Mouse (Mus musculus) myocyte (in vitro differentiated cells): ENCODE results near the gene Prmt7.

Experiments
- CEBPB ChIP-seq: IDR thresholded peaks from 2 replicates; pipeline ENCODE4 v1.6.1; 2011; ENCODE audit warnings: mild to moderate bottlenecking, moderate library complexity; ENCODE audit not compliant: poor library complexity, insufficient read depth, severe bottlenecking
- E2F4 ChIP-seq: IDR thresholded peaks from one replicate; pipeline ENCODE4 v1.6.1; 2011; ENCODE audit warnings: mild to moderate bottlenecking, control low read depth, moderate library complexity; ENCODE audit not compliant: insufficient read depth
- MAX ChIP-seq: IDR thresholded peaks from one replicate; pipeline ENCODE4 v1.6.1; 2011; ENCODE audit warnings: low read depth, mild to moderate bottlenecking, control low read depth
- MYOD1 ChIP-seq, 3 experiments: IDR thresholded peaks; one replicate each; pipeline ENCODE4 v1.6.1; 2011; ENCODE audit warnings: control low read depth in 2 of 3, low read depth in 2 of 3, mild to moderate bottlenecking in 2 of 3, moderate library complexity in 1 of 3; ENCODE audit not compliant: insufficient read length in 2 of 3, control insufficient read depth in 1 of 3
- MYOG ChIP-seq, 3 experiments: IDR thresholded peaks; one replicate each; pipeline ENCODE4 v1.6.1; 2011; ENCODE audit warnings: control low read depth in 2 of 3, low read depth in 2 of 3, mild to moderate bottlenecking in 2 of 3; ENCODE audit not compliant: insufficient read length in 2 of 3, control insufficient read depth in 1 of 3, insufficient read depth in 1 of 3
- POLR2A ChIP-seq: IDR thresholded peaks from one replicate; pipeline ENCODE4 v1.6.1; 2011; ENCODE audit warnings: low read depth, mild to moderate bottlenecking, control low read depth, moderate library complexity; ENCODE audit not compliant: insufficient read length
- SRF ChIP-seq: IDR thresholded peaks from one replicate; pipeline ENCODE4 v1.6.1; 2011; ENCODE audit warnings: low read depth; ENCODE audit not compliant: control insufficient read depth, insufficient read length
- TCF12 ChIP-seq: IDR thresholded peaks from one replicate; pipeline ENCODE4 v1.6.1; 2011; ENCODE audit warnings: mild to moderate bottlenecking, control low read depth; ENCODE audit not compliant: poor library complexity, insufficient read depth, severe bottlenecking
- TCF3 ChIP-seq: IDR thresholded peaks from one replicate; pipeline ENCODE4 v1.6.1; 2011; ENCODE audit warnings: low read depth, control low read depth; ENCODE audit not compliant: insufficient read length
- USF1 ChIP-seq: IDR thresholded peaks from one replicate; pipeline ENCODE4 v1.6.1; 2011; ENCODE audit warnings: low read depth, mild to moderate bottlenecking, control low read depth, moderate library complexity

- TF ChIP-seq TCF12 (no peak), POLR2A (no peak), MYOD1 (IDR thresholded peaks at IDR 0.05; ENCODE audit: control insufficient read depth in 1 of 3, insufficient read length in 2 of 3, low read depth in 2 of 3) (no peak), CEBPB (no peak), USF1 (no peak), E2F4 (no peak), MAX (no peak), SRF (no peak), MYOG (IDR thresholded peaks at IDR 0.05; ENCODE audit: control insufficient read depth in 1 of 3, insufficient read depth in 1 of 3, insufficient read length in 2 of 3, low read depth in 2 of 3) (no peak), TCF3 (no peak)
Observed at GRCm38 (mm10) chr8:106191639-106192038, 19.1 kb upstream of the Prmt7 start.
